Mouse (Mus musculus) left cerebral cortex, adult 11 months (tissue): ENCODE data around the gene Cypt1.

Source experiments
- DNase-seq: peaks from one replicate; pipeline ENCODE4 v3.0.0; 2022; ENCODE audit warnings: low spot score

Cypt1 gene

GRCm38 (mm10) chrX:16522569-16522968 is at the start of gene Cypt1:
Gene Cypt1, plus strand, starts transcription at chrX:16522869.
- no peak for DNase-seq

- DNase-seq = no peak
Measured at GRCm38 (mm10) chrX:16546806-16547205, 24.1 kb downstream of the Cypt1 start.

- no peak for DNase-seq
Measured at GRCm38 (mm10) chrX:16557061-16557460, 34.4 kb downstream of the Cypt1 start.

- no peak for DNase-seq
Measured at GRCm38 (mm10) chrX:16558501-16558900, 35.8 kb downstream of the Cypt1 start.
